Mouse (Mus musculus): ENCODE data around the gene Uchl5. TPM values are rescaled to one million over a fixed set of nuclear protein-coding genes. Genes with fewer than 3 reads are reported as not detected.

The Uchl5 gene
- total RNA-seq (2014; rRNA removed) = 17.2 and 18.0 TPM in 2 replicates
- polyA plus RNA-seq (2015; fragmentation: Nextera tagmentation; extraction: Ambion mirVana) = 61.7 and 66.8 TPM in 2 replicates

GRCm38 (mm10) chr1:143776446-143777411 is at the start of gene Uchl5, which contains the start of gene Trove2:
Gene Uchl5 (plus strand): TSS chr1:143777272.
Gene Trove2 (minus strand): TSS chr1:143777068.
- H3K9me3 ChIP-seq (ENCODE audit: low read length) = no peaks in the 10 kb centered on the region
- peak; percentile 99 for DNase-seq
- peak; percentile 97 for TF ChIP-seq CTCF (IDR thresholded peaks at IDR 0.05; ENCODE audit: low read depth)
- peaks cover 16% of the 10 kb centered on the region; the same call in 1 of the 2 replicates for H3K4me1 ChIP-seq (ENCODE audit: insufficient read depth)
- H3K27me3 ChIP-seq (ENCODE audit: insufficient read depth, low read length) = no peaks in the 10 kb centered on the region
- peak within 1 kb of the TSS; percentile 82 for H3K27ac ChIP-seq (ENCODE audit: low read depth, low read length)
- WGBS = 2% methylated on average over 81 of the region's 84 CpGs
- peak; percentile 97 for ATAC-seq
- H3K9ac ChIP-seq = peak within 1 kb of the TSS; percentile 92
- peak within 1 kb of the TSS; percentile 86 for H3K4me2 ChIP-seq (ENCODE audit: low read depth)
- H3K4me3 ChIP-seq (ENCODE audit: low read depth, low read length) = peak within 1 kb of the TSS; percentile 90
- H3K36me3 ChIP-seq (ENCODE audit: insufficient read depth) = no peaks in the 10 kb centered on the region

DNA sequence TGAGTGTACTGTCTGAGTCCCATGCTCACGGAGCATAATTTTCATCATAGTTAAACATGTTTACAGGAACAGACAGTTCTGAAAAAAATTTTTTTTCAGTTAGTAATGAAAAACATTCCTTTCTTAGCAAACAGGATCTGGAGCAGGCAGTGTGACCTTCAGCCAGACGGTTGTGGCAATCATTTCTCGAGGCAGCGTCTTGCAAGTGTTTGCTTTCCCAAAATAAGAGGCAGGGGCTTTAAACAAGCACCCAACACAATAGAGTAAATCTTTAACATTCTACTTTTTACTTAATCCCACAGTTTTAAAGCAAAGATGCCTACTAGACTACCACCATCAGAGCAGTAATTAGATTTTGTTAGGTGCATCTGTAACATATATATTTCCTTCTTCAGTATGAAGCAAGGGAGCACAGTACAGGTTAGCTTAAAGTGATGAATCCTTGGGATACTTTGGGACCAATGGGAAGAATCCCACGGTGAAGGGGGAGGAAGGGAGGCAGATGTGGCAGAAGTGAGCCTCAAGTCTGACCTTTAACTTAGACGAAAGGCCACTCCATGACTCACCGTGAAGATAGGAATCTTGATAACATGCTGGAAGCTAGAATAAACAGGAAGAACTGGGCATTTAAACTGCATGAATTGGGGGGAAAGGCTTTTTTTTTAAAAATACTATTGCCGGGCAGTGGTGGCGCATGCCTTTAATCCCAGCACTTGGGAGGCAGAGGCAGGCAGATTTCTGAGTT is 49.2 kb upstream of the Uchl5 start:
- Histone ChIP-seq H3K4me3 (ENCODE audit: low read depth, low read length) (no peak overlapping the region), H3K27me3 (ENCODE audit: insufficient read depth, low read length) (no peaks in the 10 kb centered on the region), H3K4me1 (ENCODE audit: insufficient read depth) (no peaks in the 10 kb centered on the region), H3K36me3 (ENCODE audit: insufficient read depth) (no peaks in the 10 kb centered on the region), H3K9me3 (ENCODE audit: low read length) (no peaks in the 10 kb centered on the region), H3K9ac (no peak overlapping the region), H3K4me2 (ENCODE audit: low read depth) (no peak overlapping the region), H3K27ac (ENCODE audit: low read depth, low read length) (no peak overlapping the region)
- DNase-seq = no peak
- TF ChIP-seq CTCF (IDR thresholded peaks at IDR 0.05; ENCODE audit: low read depth) = no peak
- no peak for ATAC-seq
- WGBS = 80% methylated on average over 9 of the region's 9 CpGs

GRCm38 (mm10) chr1:143730899-143731298 is 46.2 kb upstream of the Uchl5 start:
- Histone ChIP-seq H3K36me3 (ENCODE audit: insufficient read depth) (no peaks in the 10 kb centered on the region), H3K9ac (no peak overlapping the region), H3K4me2 (ENCODE audit: low read depth) (no peak overlapping the region), H3K27me3 (ENCODE audit: insufficient read depth, low read length) (no peaks in the 10 kb centered on the region), H3K9me3 (ENCODE audit: low read length) (no peaks in the 10 kb centered on the region), H3K27ac (ENCODE audit: low read depth, low read length) (no peak overlapping the region), H3K4me1 (ENCODE audit: insufficient read depth) (no peaks in the 10 kb centered on the region), H3K4me3 (ENCODE audit: low read depth, low read length) (no peak overlapping the region)
- 86% methylated on average over 2 of the region's 2 CpGs for WGBS
- ATAC-seq (no peak), DNase-seq (no peak)
- peak; percentile 64 for TF ChIP-seq CTCF (IDR thresholded peaks at IDR 0.05; ENCODE audit: low read depth)

GRCm38 (mm10) chr1:143731691-143732090 is 45.4 kb upstream of the Uchl5 start:
- 43% methylated on average over 4 of the region's 4 CpGs for WGBS
- DNase-seq = no peak

GRCm38 (mm10) chr1:143733914-143734410 is 43.1 kb upstream of the Uchl5 start:
- no peak for ATAC-seq
- Histone ChIP-seq H3K4me1 (ENCODE audit: insufficient read depth) (no peaks in the 10 kb centered on the region), H3K27me3 (ENCODE audit: insufficient read depth, low read length) (no peaks in the 10 kb centered on the region), H3K27ac (ENCODE audit: low read depth, low read length) (no peak overlapping the region), H3K4me3 (ENCODE audit: low read depth, low read length) (no peak overlapping the region), H3K4me2 (ENCODE audit: low read depth) (no peak overlapping the region), H3K9me3 (ENCODE audit: low read length) (no peaks in the 10 kb centered on the region), H3K9ac (no peak overlapping the region), H3K36me3 (ENCODE audit: insufficient read depth) (no peaks in the 10 kb centered on the region)
- WGBS = 74% methylated on average over 5 of the region's 5 CpGs
- DNase-seq = no peak
- TF ChIP-seq CTCF (IDR thresholded peaks at IDR 0.05; ENCODE audit: low read depth) = no peak

More at GRCm38 (mm10) chr1:143731691-143732090, 45.4 kb upstream of the Uchl5 start:
- H3K27ac ChIP-seq (ENCODE audit: low read depth, low read length) = no peak overlapping the region
- H3K4me1 ChIP-seq (ENCODE audit: insufficient read depth) = no peaks in the 10 kb centered on the region
- no peaks in the 10 kb centered on the region for H3K27me3 ChIP-seq (ENCODE audit: insufficient read depth, low read length)
- ATAC-seq = no peak
- H3K36me3 ChIP-seq (ENCODE audit: insufficient read depth) = no peaks in the 10 kb centered on the region
- no peak for TF ChIP-seq CTCF (IDR thresholded peaks at IDR 0.05; ENCODE audit: low read depth)
- no peak overlapping the region for H3K4me2 ChIP-seq (ENCODE audit: low read depth)
- H3K4me3 ChIP-seq (ENCODE audit: low read depth, low read length) = no peak overlapping the region
- H3K9me3 ChIP-seq (ENCODE audit: low read length) = no peaks in the 10 kb centered on the region
- no peak overlapping the region for H3K9ac ChIP-seq

- Histone ChIP-seq H3K4me3 (ENCODE audit: low read depth, low read length) (peak overlapping the region; percentile 56), H3K4me2 (ENCODE audit: low read depth) (peak overlapping the region; percentile 67), H3K9ac (peak overlapping the region; percentile 77), H3K27ac (ENCODE audit: low read depth, low read length) (peak overlapping the region; percentile 86), H3K4me1 (ENCODE audit: insufficient read depth) (0 out of 2 replicates have a peak, but pooled peaks cover 5% of the 10 kb centered on the region), H3K27me3 (ENCODE audit: insufficient read depth, low read length) (no peaks in the 10 kb centered on the region), H3K9me3 (ENCODE audit: low read length) (no peaks in the 10 kb centered on the region), H3K36me3 (ENCODE audit: insufficient read depth) (peaks cover 9% of the 10 kb centered on the region; the same call in 1 of the 2 replicates)
- TF ChIP-seq CTCF (IDR thresholded peaks at IDR 0.05; ENCODE audit: low read depth) = no peak
- no peak for DNase-seq
- ATAC-seq = no peak; the same call in 1 of the 2 replicates
- 20% methylated on average over 11 of the region's 11 CpGs for WGBS
Observed at GRCm38 (mm10) chr1:143738811-143739210, 38.3 kb upstream of the Uchl5 start.

All from forebrain, postnatal 0 days (tissue).